Mouse (Mus musculus) cerebellum, postnatal 14 days (tissue): Measurements from ENCODE around the gene Cga.
"Not testable (repeated sequence)": the region's sequence is repeated elsewhere in the genome, so short reads cannot be mapped to it uniquely, and the experiment has no call there.

Experiments
- DNase-seq, 2 experiments: peaks; one replicate each; pipeline ENCODE4 v3.0.0; 2021; ENCODE audit warnings: mixed read lengths in 2 of 2

Cga gene

DNA sequence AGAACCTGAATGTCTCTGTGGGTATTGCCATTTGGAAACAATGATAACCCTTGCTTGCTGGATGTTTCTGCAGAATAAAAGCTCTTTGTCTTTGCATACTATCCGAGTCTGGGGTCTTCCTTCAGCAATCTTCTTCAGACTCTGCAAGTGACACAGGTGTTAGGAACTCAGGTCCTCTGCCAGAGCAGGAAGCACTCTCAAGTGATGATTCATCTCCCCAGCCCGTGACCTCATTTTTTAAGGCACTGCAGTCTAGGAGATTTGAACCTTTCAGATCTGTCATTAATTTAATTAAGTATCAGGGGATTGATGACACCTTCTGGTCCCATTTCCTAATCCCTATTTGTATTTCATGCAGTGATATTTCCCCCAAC lies 3.8 kb upstream of the Cga start:
- no peak for DNase-seq

DNA sequence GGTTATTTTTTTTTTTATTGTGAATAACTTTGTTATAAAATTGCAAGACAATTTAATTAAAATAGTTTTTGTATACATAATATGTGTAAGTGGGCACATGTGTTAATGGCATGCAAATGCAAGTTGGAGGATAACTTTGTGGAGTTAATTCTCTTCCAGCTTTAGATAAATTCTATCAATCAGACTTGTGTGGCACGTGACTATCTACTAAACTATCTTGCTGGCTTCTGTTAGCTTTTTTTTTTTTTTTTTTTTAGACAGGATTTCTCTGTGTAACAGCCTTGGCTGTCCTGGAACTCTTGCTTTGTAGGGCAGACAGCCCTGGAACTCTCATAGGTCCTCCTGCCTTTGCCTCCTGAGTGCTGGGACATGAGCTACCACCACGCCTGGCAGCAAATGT lies 4.9 kb downstream of the Cga start:
- DNase-seq = no peak

DNA sequence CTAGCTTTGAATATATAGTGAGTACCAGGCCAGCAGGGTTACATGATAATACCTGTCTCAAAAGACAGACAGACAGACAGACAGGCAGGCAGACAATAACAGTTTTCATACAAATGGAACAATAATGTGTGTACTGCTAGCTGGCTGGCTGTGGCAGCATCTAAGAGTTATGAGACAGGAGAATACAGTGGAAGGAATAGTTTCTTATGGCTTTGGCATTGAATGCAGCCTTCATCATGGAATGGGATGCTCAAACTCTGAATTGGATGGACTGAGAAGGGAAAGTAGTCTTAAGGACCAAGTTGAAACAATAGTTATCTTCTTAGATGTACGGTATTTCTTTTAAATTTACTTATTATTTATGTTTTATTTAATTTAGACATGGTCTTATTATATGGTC lies 5.7 kb downstream of the Cga start:
- no peak for DNase-seq

DNA sequence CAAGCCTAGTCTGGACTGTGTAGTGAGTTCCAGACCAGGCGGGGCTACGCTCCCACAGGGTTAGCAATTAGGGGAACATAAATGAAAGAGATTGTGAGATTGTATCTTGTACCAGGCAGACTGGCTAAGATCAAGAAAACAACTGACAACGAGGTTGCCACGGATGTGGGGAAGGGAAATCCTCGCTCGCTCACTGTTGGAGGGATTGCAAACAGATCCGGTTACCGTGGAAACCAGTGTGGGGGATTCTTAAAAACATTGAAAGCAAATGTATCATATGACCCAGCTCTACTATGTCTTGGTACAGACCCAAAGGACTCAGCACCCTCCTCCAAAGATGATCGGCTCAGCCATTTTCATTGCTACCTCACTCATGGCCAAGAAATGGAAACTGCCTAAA lies 6.6 kb downstream of the Cga start:
- DNase-seq = no peak

DNA sequence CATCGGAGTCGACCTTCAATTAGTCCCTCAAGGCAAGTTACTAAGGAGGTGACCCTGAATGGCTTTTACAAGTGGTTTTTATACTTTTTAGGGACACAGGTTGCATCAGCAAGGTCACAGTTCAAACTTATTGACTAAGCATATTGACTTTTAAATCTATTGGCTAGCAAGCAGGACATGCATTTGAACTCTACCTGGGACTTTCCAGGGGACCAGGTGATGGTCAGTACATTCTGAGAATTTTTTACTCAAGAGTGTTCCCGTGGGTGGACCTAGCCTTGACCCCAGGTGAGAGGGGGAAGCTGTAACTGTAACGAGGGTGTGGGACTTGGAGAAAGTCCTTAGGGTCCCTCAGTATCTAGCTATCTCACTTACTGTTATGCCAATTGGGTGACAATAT lies 7.6 kb downstream of the Cga start:
- DNase-seq = no peak

DNA sequence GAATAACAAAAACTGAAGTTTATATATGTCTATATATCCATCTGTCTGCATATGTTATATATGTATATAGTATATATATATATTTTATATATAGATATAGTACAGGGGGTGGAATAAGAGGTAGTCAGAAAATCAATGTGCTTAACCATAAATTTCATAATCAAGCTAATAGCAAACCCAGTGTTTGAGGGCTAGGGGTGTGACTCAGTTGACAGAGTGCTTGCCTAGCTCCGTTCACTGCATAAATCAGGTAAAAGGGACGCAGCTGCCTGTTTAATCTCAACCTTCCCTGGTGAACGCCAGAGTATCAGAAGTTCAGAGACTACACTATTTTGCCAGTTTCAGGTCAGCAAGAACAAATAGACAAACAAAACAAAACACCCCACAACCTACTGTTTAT lies 8.0 kb downstream of the Cga start:
- not testable (repeated sequence) for DNase-seq

DNA sequence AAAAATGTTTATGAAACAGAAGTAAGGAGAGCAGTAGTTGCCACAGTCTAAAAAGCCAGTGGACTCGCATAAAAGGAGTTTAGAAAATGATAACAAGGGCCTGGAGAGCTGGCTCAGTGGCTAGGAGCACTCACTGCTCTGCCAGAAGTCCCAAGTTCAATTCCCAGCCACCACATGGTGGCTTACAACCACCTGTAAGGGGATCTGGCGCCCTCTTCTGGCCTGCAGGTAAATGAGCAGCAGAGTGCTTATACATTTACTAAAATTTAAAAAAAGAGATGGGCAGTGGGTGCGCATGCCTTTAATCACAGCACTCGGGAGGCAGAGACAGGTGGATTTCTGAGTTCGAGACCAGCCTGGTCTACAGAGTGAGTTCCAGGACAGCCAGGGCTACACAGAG lies 11.8 kb downstream of the Cga start:
- DNase-seq = peak in 1 of 2 experiments; percentile 20

DNA sequence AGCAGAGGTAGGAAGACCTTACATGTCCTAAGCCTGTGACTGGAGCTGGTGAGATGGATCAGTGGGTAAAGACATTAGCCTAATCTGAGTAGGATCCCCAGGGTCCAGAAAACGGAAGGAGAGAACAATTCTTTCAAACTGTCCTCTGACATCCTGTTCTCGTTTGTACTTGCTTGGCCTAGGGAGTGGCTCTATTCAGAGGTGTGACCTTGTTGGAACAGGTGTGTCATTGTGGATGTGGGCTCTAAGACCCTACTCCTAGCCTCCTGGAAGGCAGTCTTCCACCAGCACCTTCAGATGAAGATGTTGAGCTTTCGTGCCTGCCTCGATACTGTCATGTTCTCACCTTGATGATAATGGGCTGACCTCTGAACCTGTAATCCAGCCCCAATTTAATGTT lies 12.6 kb downstream of the Cga start:
- DNase-seq = no peak

DNA sequence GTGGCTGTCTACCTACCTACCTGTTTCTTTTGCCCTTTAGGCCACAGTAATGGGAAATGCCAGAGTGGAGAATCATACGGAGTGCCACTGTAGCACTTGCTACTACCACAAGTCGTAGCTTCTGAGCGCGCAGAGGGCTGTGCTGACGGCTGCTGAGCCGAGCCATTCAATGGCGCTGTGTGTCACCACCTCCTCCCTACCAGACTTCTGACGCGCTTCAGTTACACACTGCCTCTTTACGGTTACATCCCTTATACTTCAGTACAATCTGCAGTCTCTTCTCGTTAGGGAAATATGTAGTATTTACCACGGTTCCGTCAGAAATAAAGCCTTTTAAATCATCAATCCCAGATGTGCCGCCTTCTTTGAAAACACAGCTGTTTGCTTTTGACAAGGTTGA lies 13.4 kb downstream of the Cga start:
- no peak for DNase-seq

DNA sequence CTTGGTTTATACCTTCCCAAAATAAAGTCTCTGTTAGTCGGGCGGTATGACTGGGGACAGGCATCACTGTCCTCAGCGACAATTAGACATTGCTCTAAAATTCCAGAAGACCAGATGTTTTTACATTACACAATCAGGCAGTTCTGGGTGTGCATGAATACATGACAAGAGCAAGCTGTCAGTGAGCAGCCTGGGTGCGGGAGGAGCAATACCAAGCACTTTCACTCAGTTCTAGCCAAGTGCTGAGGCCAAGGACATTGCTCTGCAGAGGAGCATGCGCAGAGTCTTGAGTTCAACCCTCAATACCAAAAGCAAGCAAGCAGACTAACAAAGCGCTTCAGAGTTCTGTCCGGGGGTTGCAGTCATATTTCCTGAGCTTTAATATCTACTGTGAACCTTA lies 14.5 kb downstream of the Cga start:
- DNase-seq = no peak

DNA sequence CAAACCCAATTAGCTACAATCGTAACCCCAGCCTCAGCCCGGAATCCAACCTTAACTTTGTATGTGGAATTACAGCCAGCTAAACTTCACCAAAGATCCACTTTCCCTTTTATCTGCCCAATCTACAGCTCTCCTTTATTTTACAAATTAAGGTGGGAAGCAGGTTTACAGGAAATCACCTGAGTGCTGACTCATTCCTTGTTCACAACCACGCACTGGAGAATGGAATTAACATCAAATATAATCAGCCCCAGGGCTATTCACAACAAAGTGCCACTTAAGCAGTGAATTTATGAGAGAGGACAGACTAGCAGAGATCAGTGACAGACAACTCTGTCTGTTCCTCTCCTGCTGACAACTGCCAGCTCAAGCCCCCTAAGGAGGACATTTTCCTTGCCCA lies 17.8 kb downstream of the Cga start:
- DNase-seq = no peak

DNA sequence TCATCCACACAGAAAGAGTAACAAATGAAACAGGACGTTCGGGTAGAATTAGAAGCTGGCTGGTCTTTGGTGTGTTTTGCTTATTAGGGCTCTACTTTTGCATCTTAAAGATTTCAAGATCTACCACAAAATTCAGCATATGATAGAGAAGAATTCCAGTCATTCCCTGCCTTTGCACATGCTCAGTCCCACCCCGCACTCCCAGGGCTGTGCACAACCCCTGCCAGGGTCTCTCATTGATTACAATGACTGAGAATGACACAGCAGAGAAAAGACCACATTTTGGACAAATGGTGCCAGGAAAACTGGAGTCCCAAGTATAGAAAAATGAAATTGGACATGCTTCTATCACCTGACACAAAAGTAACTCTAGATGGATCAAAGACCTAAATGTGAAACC lies 18.6 kb downstream of the Cga start:
- DNase-seq = no peak

DNA sequence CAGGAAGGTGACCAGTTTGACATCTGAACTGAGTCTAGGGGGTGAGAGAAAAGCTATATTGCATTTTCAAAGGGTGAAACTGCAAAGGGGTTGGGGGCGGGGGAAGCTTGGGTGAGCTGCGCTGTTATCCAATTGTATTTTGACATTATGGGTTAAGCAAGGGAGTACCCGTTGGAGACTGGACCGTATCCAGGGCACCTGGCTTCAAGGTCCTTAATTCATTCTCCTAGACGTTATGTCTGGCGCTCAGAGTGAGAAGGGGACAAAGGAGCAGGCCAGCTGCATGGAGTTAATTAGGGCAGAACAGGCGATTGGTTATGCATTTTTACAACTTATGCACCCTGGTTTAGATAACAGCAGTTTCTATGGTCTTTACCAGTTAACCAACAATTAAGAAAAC lies 23.8 kb downstream of the Cga start:
- DNase-seq = no peak

DNA sequence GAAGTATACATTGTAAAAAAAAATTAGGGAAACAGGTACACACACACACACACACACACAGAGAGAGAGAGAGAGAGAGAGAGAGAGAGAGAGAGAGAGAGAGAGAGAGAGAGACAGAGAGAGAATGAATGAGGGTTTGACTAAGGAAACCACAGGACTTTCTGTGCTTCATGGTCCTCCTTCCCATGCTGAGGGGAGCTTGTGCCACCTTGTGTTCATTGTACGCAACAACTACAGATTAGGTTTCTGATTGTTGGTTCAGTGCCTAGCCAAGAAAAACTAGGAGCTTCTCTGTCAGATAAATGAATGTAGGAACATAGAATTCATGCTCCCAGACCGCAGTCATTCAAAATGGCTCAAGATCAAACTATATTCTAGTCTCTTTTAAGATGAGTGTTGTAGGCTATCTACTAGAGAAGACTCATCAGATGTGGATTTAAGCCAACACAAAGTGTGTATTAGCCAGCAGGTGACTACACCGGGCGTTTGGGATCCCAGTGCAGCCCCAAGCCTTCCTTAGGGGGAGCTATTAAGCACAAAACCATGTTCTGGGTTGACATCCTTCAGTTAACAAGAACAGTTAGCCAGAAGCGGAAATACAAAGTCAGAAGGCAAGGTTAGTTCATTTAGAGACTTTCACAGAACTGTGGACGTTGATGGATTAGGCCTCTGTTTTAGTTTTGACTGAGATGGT lies 28.7 kb downstream of the Cga start:
- peak; percentile 63 to 66 for DNase-seq

DNA sequence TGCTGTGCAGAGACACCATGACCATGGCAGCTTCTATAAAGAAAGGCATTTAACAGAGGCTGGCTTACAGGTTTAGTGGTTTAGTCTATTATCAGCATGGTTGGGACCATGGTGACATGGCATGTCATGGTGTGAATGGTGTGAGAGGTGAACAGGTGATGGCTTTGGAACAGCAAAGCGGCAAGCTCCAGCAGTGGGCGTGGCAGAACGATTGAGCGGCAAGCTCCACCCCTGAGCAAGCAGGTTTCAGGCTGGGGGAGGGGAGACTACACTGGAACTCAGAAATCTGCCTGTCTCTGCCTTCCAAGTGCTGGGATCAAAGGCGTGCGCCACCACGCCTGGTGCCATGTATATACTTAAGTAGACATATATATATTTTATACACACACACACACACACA lies 34.8 kb downstream of the Cga start:
- not testable (repeated sequence) for DNase-seq

DNA sequence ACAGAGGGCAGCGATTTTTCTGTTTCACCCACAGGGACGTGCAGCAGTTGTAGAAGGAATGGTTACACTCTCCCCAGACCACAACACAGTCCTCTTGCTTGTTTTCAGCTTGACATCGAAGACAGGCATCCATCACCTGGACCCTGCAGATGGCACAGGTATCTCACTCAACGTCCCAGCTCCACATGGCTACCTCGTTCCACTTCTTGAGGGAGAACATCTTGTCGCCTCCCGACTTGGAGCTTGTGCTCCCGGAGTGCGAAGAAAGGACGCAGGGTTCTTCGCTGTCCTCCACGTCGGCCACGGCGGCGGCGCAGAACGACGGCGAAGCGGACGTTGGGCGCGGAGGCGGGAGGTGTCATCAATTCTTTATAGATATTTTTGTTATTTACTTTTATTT lies 47.5 kb downstream of the Cga start:
- DNase-seq = no peak

DNA sequence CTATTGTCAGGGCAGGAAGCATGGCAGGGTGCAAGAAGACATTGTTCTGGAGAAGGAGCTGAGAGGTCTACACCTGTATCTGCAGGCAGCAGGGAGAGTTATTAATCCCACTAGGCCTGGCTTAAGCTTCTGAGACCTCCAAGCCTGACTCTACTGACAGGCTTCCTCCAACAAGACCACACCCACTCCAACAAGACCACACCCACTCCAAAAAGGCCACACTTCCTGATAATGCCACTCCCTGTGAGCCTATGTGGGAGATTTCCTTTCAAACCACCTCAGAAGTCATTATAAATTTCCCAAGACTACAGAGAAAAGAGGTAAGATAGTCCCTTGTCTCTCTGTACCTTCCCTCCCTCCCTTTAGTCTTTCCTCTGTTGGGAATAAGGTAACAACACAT lies 53.6 kb downstream of the Cga start:
- DNase-seq = no peak

DNA sequence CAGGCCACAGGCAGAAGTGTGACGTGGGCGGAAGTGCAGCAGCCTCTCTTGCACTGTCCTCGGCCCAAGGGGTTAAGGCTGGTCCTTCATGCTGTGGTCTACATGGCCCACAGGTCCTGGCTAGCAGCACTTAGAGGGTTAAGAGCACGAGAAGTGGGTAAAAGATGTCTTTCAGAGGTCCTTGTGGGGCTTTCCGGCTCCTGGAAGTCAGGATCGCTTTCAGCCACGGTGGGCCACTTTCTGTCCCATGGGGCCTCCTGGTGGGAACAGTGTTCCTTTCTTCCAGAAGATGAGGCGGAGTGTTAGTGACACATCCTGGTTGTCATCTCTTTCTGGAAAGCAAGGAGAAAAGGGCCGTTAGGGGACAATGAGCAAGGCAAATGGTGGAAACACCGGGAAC lies 60.1 kb downstream of the Cga start:
- DNase-seq = no peak
